Mouse (Mus musculus) common myeloid progenitor, adult 5-6 weeks (primary cell): ENCODE data around the gene Mov10l1. TPM values are rescaled to one million over a fixed set of nuclear protein-coding genes. Genes with fewer than 3 reads are reported as not detected.

Experiments used
- total RNA-seq: library from RNA; stranded (forward); fragments of 200-1000, 187-1606 nt; gene quantifications from 2 replicates; pipeline ENCODE4 v1.2.3, GENCODE M21; 2017

The Mov10l1 gene
- total RNA-seq, 1 experiment from 2014 or later = not detected

Other genes with a start within 250 kb of the Mov10l1 start
- 59.4 and 63.7 TPM in 2 replicates for gene Brd1, start 248.7 kb upstream of the Mov10l1 start, total RNA-seq
- 44.2 and 56.9 TPM in 2 replicates for gene Zbed4, start 231.2 kb upstream of the Mov10l1 start, total RNA-seq
- gene Alg12, start 163.6 kb upstream of the Mov10l1 start, total RNA-seq = 1.8 and 5.0 TPM in 2 replicates
- 55.5 and 67.1 TPM in 2 replicates for gene Creld2, start 163.3 kb upstream of the Mov10l1 start, total RNA-seq
- gene Pim3, start 120.7 kb upstream of the Mov10l1 start, total RNA-seq = 11.9 and 12.3 TPM in 2 replicates
- not detected in 2 replicates for gene Ttll8, start 28.5 kb upstream of the Mov10l1 start, total RNA-seq
- not detected in 2 replicates for gene Mlc1, start 3.9 kb upstream of the Mov10l1 start, total RNA-seq
- gene Panx2, start 76.8 kb downstream of the Mov10l1 start, total RNA-seq = 0.37 TPM in 1 of 2 replicates, not detected in the other
- 16.5 and 20.5 TPM in 2 replicates for gene Trabd, start 92.2 kb downstream of the Mov10l1 start, total RNA-seq
- gene Selenoo, start 106.2 kb downstream of the Mov10l1 start, total RNA-seq = 11.2 and 14.2 TPM in 2 replicates
- gene Tubgcp6, start 140.2 kb downstream of the Mov10l1 start, total RNA-seq = 14.6 and 21.7 TPM in 2 replicates
- 15.7 and 18.0 TPM in 2 replicates for gene Hdac10, start 145.8 kb downstream of the Mov10l1 start, total RNA-seq
- not detected in 2 replicates for gene Mapk12, start 157.8 kb downstream of the Mov10l1 start, total RNA-seq
- gene Mapk11, start 166.7 kb downstream of the Mov10l1 start, total RNA-seq = 0.50 and 0.73 TPM in 2 replicates
- 20.2 and 29.2 TPM in 2 replicates for gene Plxnb2, start 197.9 kb downstream of the Mov10l1 start, total RNA-seq
- 1.6 and 2.3 TPM in 2 replicates for gene Dennd6b, start 213.6 kb downstream of the Mov10l1 start, total RNA-seq
- gene Ppp6r2, start 228.6 kb downstream of the Mov10l1 start, total RNA-seq = 15.6 and 22.7 TPM in 2 replicates